Mouse (Mus musculus) effector memory CD4-positive, alpha-beta T cell, adult 7 months (primary cell): ENCODE data around the gene Antxrl. TPM values are rescaled to one million over a fixed set of nuclear protein-coding genes. Genes with fewer than 3 reads are reported as not detected.

Source experiments
- polyA plus RNA-seq: library from polyadenylated mRNA; unstranded; fragments of 100-300 nt; shearing (Covaris generic); gene quantifications from one replicate; pipeline ENCODE4 v1.2.1, GENCODE M21; 2017

The Antxrl gene
- not detected for polyA plus RNA-seq

DNA sequence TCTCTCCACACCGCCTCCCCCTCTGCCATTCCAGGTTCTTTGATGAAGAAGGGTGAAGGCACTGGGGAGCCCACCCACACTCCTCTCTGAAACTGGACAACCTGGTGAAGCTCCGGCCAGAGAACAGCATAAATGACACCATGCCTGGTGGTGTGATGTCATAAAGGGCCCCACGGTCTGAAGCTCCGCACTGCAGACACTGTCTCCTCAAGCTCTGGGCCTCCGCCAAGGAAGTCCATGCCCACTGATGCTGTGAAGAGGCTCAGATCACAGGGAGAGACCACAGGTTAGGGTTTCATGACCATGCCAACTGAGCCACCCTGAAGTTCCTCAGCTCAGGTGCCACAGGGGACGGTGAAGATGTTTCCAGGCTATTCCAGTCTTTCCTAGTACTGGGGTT is at the start of gene Antxrl:
Gene Antxrl, plus strand, starts transcription at position 192 of the 400 bp plus-strand sequence.

GRCm38 (mm10) chr14:34015063-34015462 is 37.4 kb upstream of the Antxrl start, which contains the start of gene Gm30083:
Gene Gm30083 (minus strand): TSS chr14:34015182.

GRCm38 (mm10) chr14:34016381-34016780 is 36.1 kb upstream of the Antxrl start, which contains the start of gene Gm5460:
Gene Gm5460 (plus strand): TSS chr14:34016758.

DNA sequence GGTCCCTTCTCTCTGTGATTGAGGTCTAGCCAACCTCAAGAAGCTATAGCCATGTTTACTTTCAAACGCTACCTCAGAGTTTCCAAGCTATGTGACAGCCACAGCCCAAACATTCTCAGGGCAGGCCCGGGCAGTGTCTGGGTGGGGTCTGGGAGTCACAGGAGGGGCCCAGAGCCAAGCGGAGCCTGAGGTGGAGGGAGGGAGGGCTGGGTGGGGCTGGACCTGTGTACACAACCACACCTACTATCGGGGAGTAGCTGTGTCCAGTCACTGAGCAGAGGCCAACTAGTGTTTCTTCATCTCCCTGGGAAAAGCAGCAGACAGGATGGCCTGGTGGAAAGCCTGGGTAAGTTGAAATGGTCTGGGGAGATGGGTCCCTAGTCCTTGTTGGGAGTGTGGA is 33.2 kb downstream of the Antxrl start, which contains the start of gene Anxa8:
Gene Anxa8, plus strand, starts transcription at position 251 of the 400 bp plus-strand sequence.

GRCm38 (mm10) chr14:34102601-34103000 is 50.1 kb downstream of the Antxrl start, which contains the start of gene A630023A22Rik:
Gene A630023A22Rik (minus strand): TSS chr14:34102754.

Other genes with a start within 250 kb of the Antxrl start
- not detected for gene Gdf10, start 129.1 kb upstream of the Antxrl start, polyA plus RNA-seq
- gene Gdf2, start 111.7 kb upstream of the Antxrl start, polyA plus RNA-seq, result not detected
- gene Rbp3, start 98.7 kb upstream of the Antxrl start, polyA plus RNA-seq, result not detected
- 0.40 TPM for gene Zfp488, start 73.9 kb upstream of the Antxrl start, polyA plus RNA-seq
- gene Gm30083, start 37.5 kb upstream of the Antxrl start, polyA plus RNA-seq, result not detected
- gene Gm5460, start 35.9 kb upstream of the Antxrl start, polyA plus RNA-seq, result not detected
- gene Anxa8, start 33.3 kb downstream of the Antxrl start, polyA plus RNA-seq, result not detected
- 0.85 TPM for gene A630023A22Rik, start 50.0 kb downstream of the Antxrl start, polyA plus RNA-seq
- gene Npy4r, start 99.8 kb downstream of the Antxrl start, polyA plus RNA-seq, result not detected
- not detected for gene Gprin2, start 148.9 kb downstream of the Antxrl start, polyA plus RNA-seq
- gene Syt15, start 166.9 kb downstream of the Antxrl start, polyA plus RNA-seq, result 1.0 TPM